Mouse (Mus musculus) heart, postnatal 0 days (tissue): ENCODE measurements around the gene F3. TPM values are rescaled to one million over a fixed set of nuclear protein-coding genes. Genes with fewer than 3 reads are reported as not detected.
"Not testable (repeated sequence)": the region's sequence is repeated elsewhere in the genome, so short reads cannot be mapped to it uniquely, and the experiment has no call there.

Experiments used
- ATAC-seq: fragments of 200-750 bp; cut with Nextera tagmentation; 2 replicates; pipeline ENCODE4 v1.8.0; 2017; ENCODE audit warnings: low read depth, moderate number of reproducible peaks, moderate library complexity; ENCODE audit not compliant: insufficient read depth
- DNase-seq: peaks from one replicate; pipeline ENCODE4 v3.0.0-alpha.2; 2016; ENCODE audit warnings: low spot score
- H3K27ac ChIP-seq: fragments of 300-500 bp; sonication (generic); 2 replicates; pipeline ENCODE4 v1.5.1; 2014; ENCODE audit warnings: low read depth, mild to moderate bottlenecking
- H3K27me3 ChIP-seq: fragments of 300-500 bp; sonication (generic); 2 replicates; pipeline ENCODE4 v1.6.1; 2014; ENCODE audit warnings: low read length, mixed read lengths; ENCODE audit not compliant: control insufficient read depth, insufficient read depth
- H3K36me3 ChIP-seq: fragments of 300-500 bp; sonication (generic); replicated peaks from 2 replicates; pipeline ENCODE4 v1.6.1; 2014; ENCODE audit warnings: low read length, mixed read lengths; ENCODE audit not compliant: control insufficient read depth, insufficient read depth
- H3K4me1 ChIP-seq: fragments of 300-500 bp; sonication (generic); 2 replicates; pipeline ENCODE4 v1.6.1; 2014; ENCODE audit warnings: antibody characterized with exemption; ENCODE audit not compliant: control insufficient read depth, insufficient read depth
- H3K4me2 ChIP-seq: fragments of 300-500 bp; sonication (generic); 2 replicates; pipeline ENCODE4 v1.6.1; 2014; ENCODE audit warnings: low read depth, mild to moderate bottlenecking, low read length, moderate library complexity
- H3K4me3 ChIP-seq: fragments of 300-500 bp; sonication (generic); 2 replicates; pipeline ENCODE4 v1.5.1; 2014; ENCODE audit warnings: low read depth, low read length
- H3K9ac ChIP-seq: fragments of 300-500 bp; sonication (generic); replicated peaks from 2 replicates; pipeline ENCODE4 v1.6.1; 2014; ENCODE audit warnings: low read depth, low read length, mixed read lengths
- H3K9me3 ChIP-seq: fragments of 300-500 bp; sonication (generic); replicated peaks from 2 replicates; pipeline ENCODE4 v1.6.1; 2016; ENCODE audit warnings: low read length; ENCODE audit not compliant: control insufficient read depth
- CTCF ChIP-seq: IDR thresholded peaks from 2 replicates; pipeline ENCODE4 v1.5.1; 2016; ENCODE audit warnings: antibody characterized with exemption, control low read depth, low read depth
- EP300 ChIP-seq: IDR thresholded peaks from 2 replicates; pipeline ENCODE4 v1.6.1; 2016; ENCODE audit warnings: antibody characterized with exemption, low read depth
- WGBS: fragments of 180-500 bp; shearing (Covaris S2); extraction: QIAGEN DNeasy Blood & Tissue Kit; methylation state at CpG from one replicate; pipeline ENCODE4 v1.1.7; 2014; 5-methylcytosine and 5-hydroxymethylcytosine counted together
- polyA plus RNA-seq: library from polyadenylated mRNA; unstranded; fragments of >200 nt; fragmentation: Nextera tagmentation; extraction: Ambion mirVana; gene quantifications from 2 replicates; pipeline ENCODE4 v1.2.1, GENCODE M21; 2015
- total RNA-seq: library from RNA; depleted of rRNA; stranded (reverse); fragments of >200 nt; gene quantifications from 2 replicates; pipeline ENCODE4 v1.2.3, GENCODE M21; 2014; ENCODE audit warnings: low replicate concordance

Gene F3
- total and polyA plus RNA-seq, 2 experiments from 2014 or later = 10.8 to 13.7 TPM

DNA sequence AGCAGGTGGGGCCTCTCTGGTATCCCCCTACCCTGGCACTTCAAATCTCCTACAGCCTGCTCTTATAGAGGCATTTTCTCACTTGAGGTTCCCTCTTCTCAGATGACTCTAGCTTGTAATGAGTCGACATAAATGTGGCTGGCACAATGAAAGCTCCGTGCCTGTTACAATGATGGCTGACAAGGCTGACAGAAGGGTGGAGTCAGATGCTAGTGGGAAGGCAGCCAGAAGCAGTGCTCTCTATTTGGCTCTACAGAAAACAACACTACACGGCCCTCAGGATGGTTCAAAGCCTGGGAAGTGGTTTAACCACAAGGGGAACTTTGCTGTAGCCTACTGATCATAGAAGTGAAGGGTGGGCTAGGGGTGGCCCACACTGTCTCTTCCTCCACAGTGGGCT lies 31.8 kb downstream of the F3 start:
- Histone ChIP-seq H3K4me2 (no peak overlapping the region), H3K9me3 (no peaks in the 10 kb centered on the region), H3K4me1 (no peaks in the 10 kb centered on the region), H3K4me3 (no peak overlapping the region), H3K27me3 (no peaks in the 10 kb centered on the region), H3K9ac (no peak overlapping the region), H3K27ac (no peak overlapping the region), H3K36me3 (peaks cover 19% of the 10 kb centered on the region)
- TF ChIP-seq EP300 (no peak), CTCF (no peak)
- WGBS = 12% methylated on average over 3 of the region's 3 CpGs
- DNase-seq = peak; percentile 17
- no peak for ATAC-seq

- Histone ChIP-seq H3K9ac (no peak overlapping the region), H3K4me1 (no peaks in the 10 kb centered on the region)
- 52% methylated on average over 7 of the region's 7 CpGs for WGBS
Observed at GRCm38 (mm10) chr3:121758373-121758772, 35.0 kb downstream of the F3 start.

GRCm38 (mm10) chr3:121762056-121762852 lies 38.9 kb downstream of the F3 start:
- peaks cover 68% of the 10 kb centered on the region for H3K36me3 ChIP-seq
- H3K4me2 ChIP-seq = no peak overlapping the region
- H3K27ac ChIP-seq = no peak overlapping the region
- 60% methylated on average over 4 of the region's 4 CpGs for whole genome bisulfite sequencing
- no peaks in the 10 kb centered on the region for H3K27me3 ChIP-seq
- peak; percentile 79 for DNase-seq
- TF ChIP-seq EP300 (no peak), CTCF (peak; percentile 53)
- no peak overlapping the region for H3K9ac ChIP-seq
- H3K4me1 ChIP-seq = no peaks in the 10 kb centered on the region
- ATAC-seq = peak; percentile 58
- no peak overlapping the region for H3K4me3 ChIP-seq
- H3K9me3 ChIP-seq = no peaks in the 10 kb centered on the region

More at GRCm38 (mm10) chr3:121758373-121758772, 35.0 kb downstream of the F3 start:
- Histone ChIP-seq H3K4me3 (no peak overlapping the region), H3K36me3 (peaks cover 35% of the 10 kb centered on the region), H3K27ac (no peak overlapping the region), H3K4me2 (no peak overlapping the region), H3K27me3 (no peaks in the 10 kb centered on the region), H3K9me3 (no peaks in the 10 kb centered on the region)
- ATAC-seq = no peak
- TF ChIP-seq CTCF (no peak), EP300 (no peak)
- no peak for DNase-seq

DNA sequence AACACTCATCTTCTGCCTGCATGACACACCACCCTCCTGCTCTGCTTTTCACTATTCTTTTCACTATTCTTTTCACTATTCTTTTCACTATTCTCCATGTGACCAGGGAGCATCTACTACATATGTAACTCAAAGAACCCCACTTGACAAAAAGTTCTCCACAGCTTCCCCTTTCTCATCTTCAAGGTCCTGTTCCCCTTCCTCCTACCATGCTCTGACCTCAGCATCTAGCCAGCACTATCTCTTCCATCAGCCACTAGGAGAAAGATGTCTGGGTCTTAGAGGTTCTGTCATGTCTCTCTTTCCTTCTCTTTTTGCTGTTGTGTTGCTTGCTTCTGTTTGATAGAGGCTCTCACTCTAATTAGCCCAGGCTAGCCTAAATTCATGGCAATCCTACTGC lies 42.7 kb downstream of the F3 start:
- H3K9me3 ChIP-seq = no peaks in the 10 kb centered on the region
- DNase-seq (no peak), ATAC-seq (no peak)
- no peak overlapping the region for H3K9ac ChIP-seq
- no peaks in the 10 kb centered on the region for H3K27me3 ChIP-seq
- H3K27ac ChIP-seq = no peak overlapping the region
- H3K4me3 ChIP-seq = no peak overlapping the region
- H3K4me2 ChIP-seq = no peak overlapping the region
- H3K4me1 ChIP-seq = no peaks in the 10 kb centered on the region
- H3K36me3 ChIP-seq = peaks cover 71% of the 10 kb centered on the region
- TF ChIP-seq EP300 (no peak), CTCF (no peak)

GRCm38 (mm10) chr3:121766818-121767217 lies 43.5 kb downstream of the F3 start:
- ATAC-seq (no peak), DNase-seq (no peak)
- no peaks in the 10 kb centered on the region for H3K4me1 ChIP-seq
- no peak overlapping the region for H3K9ac ChIP-seq
- H3K4me2 ChIP-seq = no peak overlapping the region
- 62% methylated on average over 5 of the region's 5 CpGs for WGBS
- H3K9me3 ChIP-seq = no peaks in the 10 kb centered on the region
- no peaks in the 10 kb centered on the region for H3K27me3 ChIP-seq
- no peak overlapping the region for H3K4me3 ChIP-seq
- H3K36me3 ChIP-seq = peaks cover 78% of the 10 kb centered on the region
- H3K27ac ChIP-seq = no peak overlapping the region
- TF ChIP-seq CTCF = no peak
- no peak for TF ChIP-seq EP300

GRCm38 (mm10) chr3:121768770-121769169 lies 45.4 kb downstream of the F3 start:
- Histone ChIP-seq H3K27ac (no peak overlapping the region), H3K4me1 (no peaks in the 10 kb centered on the region), H3K27me3 (no peaks in the 10 kb centered on the region), H3K4me2 (no peak overlapping the region), H3K36me3 (peaks cover 81% of the 10 kb centered on the region), H3K9ac (no peak overlapping the region), H3K4me3 (no peak overlapping the region), H3K9me3 (no peaks in the 10 kb centered on the region)
- WGBS = 98% methylated on average over 3 of the region's 3 CpGs
- ATAC-seq (no peak), DNase-seq (no peak)
- no peak for TF ChIP-seq EP300
- no peak for TF ChIP-seq CTCF

- H3K9me3 ChIP-seq, H3K4me3 ChIP-seq, H3K4me2 ChIP-seq, DNase-seq, H3K27me3 ChIP-seq, ATAC-seq, H3K9ac ChIP-seq, H3K4me1 ChIP-seq, H3K27ac ChIP-seq: not testable (repeated sequence)
- H3K36me3 ChIP-seq = peaks cover 73% of the 10 kb centered on the region
- 96% methylated on average over 4 of the region's 4 CpGs for WGBS
Observed at GRCm38 (mm10) chr3:121773336-121773735, 50.0 kb downstream of the F3 start.
